Mouse (Mus musculus) forebrain, embryonic 16.5 days (tissue): ENCODE data around the gene Snrnp200. TPM values are rescaled to one million over a fixed set of nuclear protein-coding genes. Genes with fewer than 3 reads are reported as not detected.
"Not testable (repeated sequence)": the region's sequence is repeated elsewhere in the genome, so short reads cannot be mapped to it uniquely, and the experiment has no call there.

Experiments
- ATAC-seq: fragments of 200-750 bp; cut with Nextera tagmentation; 2 replicates; pipeline ENCODE4 v1.8.0; 2017; ENCODE audit warnings: mild to moderate bottlenecking, moderate library complexity
- H3K27ac ChIP-seq: fragments of 300-500 bp; sonication (generic); 2 replicates; pipeline ENCODE4 v1.5.1; 2014; ENCODE audit warnings: low read length, control low read depth
- H3K27me3 ChIP-seq: fragments of 300-500 bp; sonication (generic); replicated peaks from 2 replicates; pipeline ENCODE4 v1.6.1; 2014; ENCODE audit warnings: low read length; ENCODE audit not compliant: control insufficient read depth, insufficient read depth
- H3K36me3 ChIP-seq: fragments of 300-500 bp; sonication (generic); 2 replicates; pipeline ENCODE4 v1.6.1; 2014; ENCODE audit not compliant: control insufficient read depth, insufficient read depth
- H3K4me1 ChIP-seq: fragments of 300-500 bp; sonication (generic); replicated peaks from 2 replicates; pipeline ENCODE4 v1.6.1; 2014; ENCODE audit warnings: low read length; ENCODE audit not compliant: control insufficient read depth, insufficient read depth
- H3K4me2 ChIP-seq: fragments of 300-500 bp; sonication (generic); 2 replicates; pipeline ENCODE4 v1.6.1; 2014; ENCODE audit warnings: mild to moderate bottlenecking, low read length, control low read depth
- H3K4me3 ChIP-seq: fragments of 300-500 bp; sonication (generic); replicated peaks from 2 replicates; pipeline ENCODE4 v1.5.1; 2014; ENCODE audit warnings: mild to moderate bottlenecking, low read length, control low read depth
- H3K9ac ChIP-seq: fragments of 300-500 bp; sonication (generic); replicated peaks from 2 replicates; pipeline ENCODE4 v1.6.1; 2014; ENCODE audit warnings: low read depth, low read length, control low read depth
- H3K9me3 ChIP-seq: fragments of 300-500 bp; sonication (generic); 2 replicates; pipeline ENCODE4 v1.6.1; 2016; ENCODE audit warnings: low read length; ENCODE audit not compliant: control insufficient read depth
- WGBS: fragments of 180-500 bp; shearing (Covaris S2); extraction: QIAGEN DNeasy Blood & Tissue Kit; methylation state at CpG from one replicate; pipeline ENCODE4 v1.1.7; 2014; 5-methylcytosine and 5-hydroxymethylcytosine counted together
- polyA plus RNA-seq: library from polyadenylated mRNA; unstranded; fragments of >200 nt; fragmentation: Nextera tagmentation; extraction: Ambion mirVana; gene quantifications from 2 replicates; pipeline ENCODE4 v1.2.1, GENCODE M21; 2015

The Snrnp200 gene
- polyA plus RNA-seq, 1 experiment from 2014 or later: 64.6 TPM

GRCm38 (mm10) chr2:127270300-127271041 lies 62.3 kb downstream of the Snrnp200 start:
- H3K36me3 ChIP-seq: no peaks in the 10 kb centered on the region
- peak overlapping the region; percentile 87 for H3K9ac ChIP-seq
- H3K4me3 ChIP-seq: peak overlapping the region; percentile 99
- H3K4me2 ChIP-seq: peak overlapping the region; percentile 49
- H3K27me3 ChIP-seq: no peaks in the 10 kb centered on the region
- no peaks in the 10 kb centered on the region for H3K9me3 ChIP-seq
- H3K27ac ChIP-seq: peak overlapping the region; percentile 93
- H3K4me1 ChIP-seq: peaks cover 19% of the 10 kb centered on the region
- 0% methylated on average over 63 of the region's 75 CpGs for WGBS
- peak; percentile 93 for ATAC-seq

GRCm38 (mm10) chr2:127271042-127271515 lies 62.9 kb downstream of the Snrnp200 start:
- H3K9me3 ChIP-seq: no peaks in the 10 kb centered on the region
- H3K27me3 ChIP-seq: no peaks in the 10 kb centered on the region
- H3K9ac ChIP-seq: peak overlapping the region; percentile 87
- peaks cover 20% of the 10 kb centered on the region for H3K4me1 ChIP-seq
- peak overlapping the region; percentile 99 for H3K4me3 ChIP-seq
- peak overlapping the region; percentile 49 for H3K4me2 ChIP-seq
- H3K36me3 ChIP-seq: no peaks in the 10 kb centered on the region
- H3K27ac ChIP-seq: peak overlapping the region; percentile 93
- no peak for ATAC-seq
- WGBS: 7% methylated on average over 8 of the region's 8 CpGs

DNA sequence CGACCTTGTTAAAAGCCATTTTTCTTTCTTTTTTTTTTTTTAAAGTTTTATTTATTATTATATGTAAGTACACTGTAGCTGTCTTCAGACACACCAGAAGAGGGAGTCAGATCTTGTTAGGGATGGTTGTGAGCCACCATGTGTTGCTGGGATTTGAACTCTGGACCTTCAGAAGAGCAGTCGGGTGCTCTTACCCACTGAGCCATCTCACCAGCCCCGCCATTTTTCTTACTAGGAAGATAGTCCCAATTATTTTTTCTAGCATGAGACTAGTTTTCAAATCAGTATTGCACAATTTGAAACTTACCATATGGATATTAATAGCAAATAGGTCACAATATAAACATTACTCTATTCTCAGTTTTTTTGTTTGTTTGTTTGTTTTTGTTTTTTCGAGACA lies 63.9 kb downstream of the Snrnp200 start:
- H3K36me3 ChIP-seq, H3K4me2 ChIP-seq, H3K9me3 ChIP-seq, ATAC-seq, H3K27me3 ChIP-seq, H3K9ac ChIP-seq, H3K27ac ChIP-seq, H3K4me3 ChIP-seq: not testable (repeated sequence)
- peaks cover 20% of the 10 kb centered on the region for H3K4me1 ChIP-seq
- WGBS: 96% methylated on average over 4 of the region's 4 CpGs

- H3K9ac ChIP-seq: no peak overlapping the region
- H3K36me3 ChIP-seq: no peaks in the 10 kb centered on the region
- peaks cover 20% of the 10 kb centered on the region for H3K4me1 ChIP-seq
- no peaks in the 10 kb centered on the region for H3K9me3 ChIP-seq
- H3K27ac ChIP-seq: no peak overlapping the region
- no peak overlapping the region for H3K4me3 ChIP-seq
- 98% methylated on average over 3 of the region's 3 CpGs for WGBS
- no peaks in the 10 kb centered on the region for H3K27me3 ChIP-seq
- no peak for ATAC-seq
- H3K4me2 ChIP-seq: no peak overlapping the region
Observed at GRCm38 (mm10) chr2:127272806-127273205, 64.6 kb downstream of the Snrnp200 start.

DNA sequence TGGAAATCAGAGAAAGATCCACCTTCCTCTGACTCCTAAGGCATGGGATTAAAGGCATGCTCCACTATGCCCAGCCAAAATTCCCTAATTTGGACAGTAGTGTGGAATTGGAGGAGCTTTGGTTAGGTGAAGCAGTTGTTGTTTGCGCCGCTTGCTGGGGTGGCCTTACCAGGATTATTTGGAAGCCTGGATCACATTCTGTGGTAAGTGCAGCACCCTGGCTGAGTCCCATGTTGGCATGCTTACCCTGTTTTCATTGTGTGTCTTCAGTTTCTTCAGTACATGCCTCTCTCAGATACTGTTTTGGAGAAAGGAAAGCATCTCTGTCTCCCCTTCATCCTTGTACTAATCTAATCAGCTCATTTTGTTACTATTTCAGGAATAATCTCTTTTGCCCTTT lies 66.4 kb downstream of the Snrnp200 start:
- Histone ChIP-seq H3K4me1 (peaks cover 20% of the 10 kb centered on the region), H3K9ac (no peak overlapping the region), H3K9me3 (no peaks in the 10 kb centered on the region), H3K4me2 (no peak overlapping the region), H3K36me3 (no peaks in the 10 kb centered on the region), H3K27ac (no peak overlapping the region), H3K4me3 (no peak overlapping the region), H3K27me3 (no peaks in the 10 kb centered on the region)
- WGBS: 98% methylated on average over 2 of the region's 2 CpGs
- ATAC-seq: no peak

DNA sequence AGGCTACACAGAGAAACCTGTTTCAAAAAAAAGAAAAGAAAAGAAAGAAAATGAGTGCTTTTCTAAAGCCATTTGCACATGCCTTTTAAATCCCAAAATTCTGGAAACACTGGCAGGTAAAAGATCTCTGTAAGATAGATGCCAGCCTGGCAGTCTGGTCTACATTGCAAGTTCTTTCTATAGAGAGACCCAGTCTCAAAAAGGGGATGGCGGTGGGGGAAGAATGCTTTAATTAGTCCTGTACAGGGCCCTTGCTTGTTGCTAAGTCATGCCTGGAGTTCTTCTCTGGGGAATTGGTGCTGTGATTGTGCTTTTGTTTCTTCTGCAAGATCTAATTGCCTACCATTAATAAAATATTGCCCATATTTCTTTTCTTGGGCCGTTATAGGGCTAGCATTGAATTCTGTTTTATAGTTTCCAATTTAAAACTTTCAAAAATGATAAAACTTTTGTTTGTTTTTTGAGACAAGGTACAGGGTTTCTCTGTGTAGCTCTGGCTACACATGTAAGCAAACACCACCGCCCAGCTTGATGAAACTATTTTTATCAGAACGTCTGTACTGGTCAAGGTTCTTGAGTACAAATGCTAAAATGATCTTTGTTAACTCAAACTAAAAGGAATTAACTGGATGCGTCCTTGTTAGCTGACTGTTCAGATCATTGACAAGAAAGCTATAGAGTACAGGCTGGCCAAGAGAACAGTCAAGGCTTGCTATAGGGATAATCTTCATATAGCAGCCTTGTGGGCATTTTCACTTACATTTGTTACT lies 67.5 kb downstream of the Snrnp200 start:
- H3K4me2 ChIP-seq: no peak overlapping the region
- no peak overlapping the region for H3K9ac ChIP-seq
- peaks cover 20% of the 10 kb centered on the region for H3K4me1 ChIP-seq
- no peak overlapping the region for H3K27ac ChIP-seq
- H3K36me3 ChIP-seq: no peaks in the 10 kb centered on the region
- no peaks in the 10 kb centered on the region for H3K9me3 ChIP-seq
- WGBS: 69% methylated on average over 5 of the region's 5 CpGs
- H3K4me3 ChIP-seq: no peak overlapping the region
- no peak for ATAC-seq
- H3K27me3 ChIP-seq: no peaks in the 10 kb centered on the region

DNA sequence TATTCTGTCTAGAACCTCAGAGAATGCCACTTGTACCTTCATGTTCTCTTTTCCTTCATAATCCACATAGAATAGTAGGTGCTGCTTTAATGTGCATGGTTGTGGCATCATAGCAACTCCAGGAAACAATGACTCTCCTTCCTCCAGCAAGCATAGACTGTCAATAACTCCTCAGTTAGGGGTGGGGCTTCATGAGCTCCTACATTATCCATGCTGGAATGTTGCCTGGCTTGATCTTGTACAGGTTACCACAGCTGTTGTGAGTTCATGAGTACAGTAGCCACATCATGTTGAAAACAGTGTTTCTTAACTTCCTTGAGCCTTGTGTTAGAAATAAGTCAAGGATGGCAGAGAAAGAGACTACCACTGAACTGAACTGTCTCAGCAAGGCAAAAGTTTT lies 70.0 kb downstream of the Snrnp200 start:
- H3K4me2 ChIP-seq: no peak overlapping the region
- ATAC-seq: no peak
- H3K9me3 ChIP-seq: no peaks in the 10 kb centered on the region
- no peak overlapping the region for H3K4me3 ChIP-seq
- no peak overlapping the region for H3K9ac ChIP-seq
- H3K4me1 ChIP-seq: peaks cover 9% of the 10 kb centered on the region
- no peak overlapping the region for H3K27ac ChIP-seq
- H3K36me3 ChIP-seq: no peaks in the 10 kb centered on the region
- H3K27me3 ChIP-seq: no peaks in the 10 kb centered on the region

Other genes with a start within 250 kb of the Snrnp200 start
- gene Ap4e1, start 199.7 kb upstream of the Snrnp200 start, polyA plus RNA-seq: 11.2 and 12.0 TPM in 2 replicates
- 30.6 and 31.0 TPM in 2 replicates for gene Blvra, start 137.7 kb upstream of the Snrnp200 start, polyA plus RNA-seq
- 33.5 and 40.8 TPM in 2 replicates for gene Ncaph, start 74.4 kb upstream of the Snrnp200 start, polyA plus RNA-seq
- 16.5 and 19.1 TPM in 2 replicates for gene Itpripl1, start 64.9 kb upstream of the Snrnp200 start, polyA plus RNA-seq
- 0.98 and 1.3 TPM in 2 replicates for gene 1810024B03Rik, start 106 bp upstream of the Snrnp200 start, polyA plus RNA-seq
- 67.0 and 69.3 TPM in 2 replicates for gene Ciao1, start 39.4 kb downstream of the Snrnp200 start, polyA plus RNA-seq
- 49.0 and 50.1 TPM in 2 replicates for gene Tmem127, start 39.5 kb downstream of the Snrnp200 start, polyA plus RNA-seq
- 98.3 and 106 TPM in 2 replicates for gene Stard7, start 61.8 kb downstream of the Snrnp200 start, polyA plus RNA-seq
- 6.6 and 7.7 TPM in 2 replicates for gene Dusp2, start 127.8 kb downstream of the Snrnp200 start, polyA plus RNA-seq
- not detected in 2 replicates for gene Astl, start 130.3 kb downstream of the Snrnp200 start, polyA plus RNA-seq
- gene Adra2b, start 154.8 kb downstream of the Snrnp200 start, polyA plus RNA-seq: 0.62 and 0.68 TPM in 2 replicates
- 0.09 and 0.13 TPM in 2 replicates for gene Gpat2, start 216.8 kb downstream of the Snrnp200 start, polyA plus RNA-seq
- 26.1 and 26.8 TPM in 2 replicates for gene Fahd2a, start 236.2 kb downstream of the Snrnp200 start, polyA plus RNA-seq